Mouse (Mus musculus) kidney, adult 2 months (tissue): Measurements from ENCODE around the gene Pdk2.

Experiments used
- CTCF ChIP-seq: fragments of 200-500 bp; conservative IDR thresholded peaks from 2 replicates; pipeline ENCODE4 v1.5.1; 2011; ENCODE audit warnings: low read depth, mild to moderate bottlenecking, control low read depth, low read length, moderate library complexity, mixed read lengths; ENCODE audit not compliant: insufficient read depth, insufficient read length
- POLR2A ChIP-seq: fragments of 200-500 bp; IDR thresholded peaks from one replicate; pipeline ENCODE4 v1.6.1; 2011; ENCODE audit warnings: low read depth, low read length, control low read depth

DNA sequence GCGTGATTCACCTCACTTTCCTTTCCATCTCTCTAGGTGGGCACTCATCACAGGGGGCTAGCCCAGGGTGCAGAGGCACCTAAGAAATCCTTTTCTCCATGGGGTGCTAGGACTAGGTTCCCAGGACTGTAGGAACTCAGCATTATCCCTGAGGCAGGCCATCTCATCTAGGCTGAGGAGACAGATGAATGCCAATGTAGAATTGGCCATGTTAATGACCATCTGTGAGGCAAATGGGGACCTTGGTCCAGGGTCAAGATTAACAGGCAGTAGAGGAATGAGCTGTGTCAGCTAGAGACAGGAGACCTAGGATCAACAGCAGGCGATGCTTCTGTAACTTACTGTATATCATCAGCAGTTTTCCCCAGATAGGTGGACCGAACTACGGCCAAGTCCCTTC, 1.4 kb downstream of the Pdk2 start:
- no peak for TF ChIP-seq CTCF
- no peak for TF ChIP-seq POLR2A
